Mouse (Mus musculus) adrenal gland, postnatal 14 days (tissue): ENCODE measurements at regions not wholly inside any gene's neighbourhood (a gene's known extent, or its start where the extent isn't known, plus 50 kb on each side); places are given as distances from the start of the nearest gene placed in this dataset.

Experiments used
- DNase-seq: peaks from one replicate; pipeline ENCODE4 v3.0.0; 2021; ENCODE audit warnings: mixed read lengths

DNA sequence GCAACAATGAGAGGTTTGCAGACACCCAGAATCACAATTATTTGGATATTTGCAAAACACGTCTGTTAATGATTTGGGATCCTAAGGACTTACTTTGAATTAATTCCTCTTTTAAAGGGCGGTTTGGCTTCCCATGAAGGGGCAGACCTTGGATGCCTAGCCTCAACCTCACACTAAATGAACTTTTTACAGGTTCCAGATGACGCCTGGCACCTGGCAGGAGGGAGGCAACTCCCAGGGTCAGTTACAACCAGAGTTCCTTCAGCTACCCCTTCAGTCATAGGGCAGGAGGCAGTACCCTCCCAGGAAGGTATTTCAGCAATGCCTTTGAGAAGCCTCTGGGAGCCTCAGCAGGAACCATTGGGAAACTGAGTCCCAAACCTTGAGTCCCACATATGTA lies 57.9 kb upstream of the Stx18 start:
- DNase-seq: no peak

DNA sequence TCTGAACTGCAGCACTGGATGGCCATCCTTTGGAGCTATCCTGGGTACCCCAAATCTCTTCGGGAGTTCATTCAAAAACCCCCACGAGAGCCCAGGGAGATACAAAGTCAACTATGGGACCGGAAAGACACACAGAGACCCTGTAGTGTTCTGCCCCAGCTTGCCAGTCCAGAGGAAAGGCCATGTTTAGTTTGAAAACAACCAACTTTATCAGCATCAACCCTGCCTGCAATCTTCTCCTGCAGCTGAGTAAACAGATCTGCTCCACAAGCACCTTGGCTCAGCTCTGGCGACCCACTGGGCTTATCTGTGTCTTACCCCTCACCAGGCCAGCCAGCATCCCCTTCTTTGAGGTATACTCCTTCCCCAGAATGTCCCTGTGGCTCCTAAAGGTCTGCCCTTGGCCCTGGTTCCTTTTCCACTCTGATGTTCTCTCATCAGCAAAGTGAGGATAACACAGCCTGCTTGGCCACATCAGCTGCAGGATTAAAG lies 61.6 kb upstream of the Stx18 start:
- no peak for DNase-seq

GRCm38 (mm10) chr5:37972980-37973545 lies 65.5 kb upstream of the Stx18 start:
- DNase-seq: no peak

DNA sequence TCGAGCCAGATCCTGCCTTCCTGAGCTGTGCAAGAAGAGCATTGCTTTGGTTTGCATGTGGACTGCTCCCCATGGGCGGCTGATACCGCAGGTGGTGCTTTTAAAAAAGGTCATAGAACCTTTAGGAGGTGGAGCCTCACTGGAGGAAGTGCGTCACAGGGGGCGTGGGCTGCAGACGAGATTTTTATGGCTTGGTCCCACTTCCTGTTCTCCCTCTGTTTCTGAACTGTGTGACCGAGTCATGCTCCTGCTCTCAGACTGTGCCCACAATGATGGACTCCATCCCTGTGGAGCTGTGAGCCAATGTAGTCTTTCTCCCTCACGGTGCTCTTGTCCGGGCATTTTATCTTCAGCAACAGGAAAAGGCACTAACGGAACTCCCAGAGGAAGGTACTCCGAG lies 66.8 kb upstream of the Stx18 start:
- no peak for DNase-seq

DNA sequence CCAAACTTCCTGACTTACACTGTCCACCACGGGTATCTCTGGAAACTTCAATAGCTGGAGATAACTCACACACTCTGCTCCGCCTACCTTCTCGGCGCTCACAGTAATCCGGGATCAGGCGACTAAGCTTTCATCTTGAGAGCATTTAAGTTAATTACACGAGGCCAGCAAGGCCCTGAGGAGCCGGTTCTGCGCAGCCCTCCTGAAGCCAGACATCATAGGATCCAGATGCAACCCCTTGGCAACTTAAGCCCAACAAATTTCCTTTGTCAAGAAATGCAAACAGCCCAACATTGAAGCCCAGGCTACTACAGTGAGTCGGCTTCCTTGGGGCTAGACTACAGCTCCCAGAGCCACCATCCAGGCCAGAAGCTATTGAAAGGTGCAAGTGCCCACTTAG lies 69.9 kb upstream of the Stx18 start:
- no peak for DNase-seq

DNA sequence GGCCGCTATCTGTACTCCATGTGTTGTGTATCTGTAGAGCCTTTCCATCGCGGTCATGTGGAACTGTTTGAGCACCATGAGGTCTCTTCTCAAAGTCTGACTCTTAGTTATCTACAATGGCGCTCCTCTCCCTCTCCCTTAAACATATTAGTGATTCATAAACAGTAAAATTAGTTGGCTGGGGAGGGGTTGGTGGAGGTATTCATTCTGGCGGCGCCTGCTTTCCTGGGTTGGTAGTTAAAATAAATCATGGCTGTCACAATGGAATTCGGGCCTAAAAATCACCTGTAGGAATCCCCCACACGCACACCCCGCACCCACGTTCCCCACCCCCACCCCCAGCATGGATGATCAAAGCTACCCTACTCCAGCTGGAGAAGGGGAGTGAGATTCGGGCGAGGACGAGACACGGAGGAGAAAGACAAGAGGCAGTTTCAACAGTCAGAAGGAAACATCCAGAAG lies 70.6 kb upstream of the Stx18 start:
- DNase-seq: no peak

DNA sequence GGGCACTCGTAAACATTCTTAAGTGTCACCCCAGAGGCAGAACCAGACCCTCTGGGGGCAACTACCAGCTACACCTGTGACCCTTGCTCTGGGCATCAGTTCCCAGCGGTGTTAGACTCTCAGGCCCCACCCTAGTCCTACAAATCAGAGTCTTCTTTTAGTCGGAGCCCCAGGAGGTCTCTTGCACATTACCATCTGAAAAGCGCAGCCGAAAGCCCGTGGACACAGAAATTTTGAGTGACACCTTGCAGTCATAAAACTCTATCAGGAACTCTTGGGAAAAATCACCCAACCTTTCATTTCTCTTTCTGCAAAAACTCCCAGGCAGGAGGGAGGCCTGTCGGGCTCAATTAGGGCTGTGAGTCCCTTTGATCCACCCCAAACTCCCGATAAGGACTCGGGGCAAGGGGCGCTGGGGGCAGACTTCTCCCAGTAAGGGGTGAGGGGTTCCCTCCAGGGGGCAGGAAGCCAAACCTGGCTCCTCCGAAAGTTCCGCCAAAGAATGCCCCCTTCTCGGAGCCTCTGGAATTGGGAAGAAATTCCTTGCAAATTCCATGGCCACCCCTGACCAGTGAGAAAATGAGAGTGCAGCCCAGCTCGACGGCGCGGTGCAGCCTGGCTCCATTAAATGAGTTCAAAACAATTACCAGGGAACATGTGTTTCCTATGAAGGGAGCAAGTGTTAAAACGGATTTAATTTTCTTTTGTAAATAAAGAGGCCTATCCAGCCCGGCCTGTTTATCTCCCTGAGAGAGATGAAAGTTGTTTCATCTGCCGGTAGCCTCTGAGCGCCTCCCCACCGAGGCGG lies 71.2 kb upstream of the Stx18 start:
- DNase-seq: no peak

GRCm38 (mm10) chr5:37963688-37964087 lies 74.9 kb upstream of the Stx18 start:
- no peak for DNase-seq

- DNase-seq: no peak
These were observed 76.0 kb upstream of the Stx18 start for GRCm38 (mm10) chr5:37962513-37962912.

- peak; percentile 18 for DNase-seq
These were observed 78.3 kb upstream of the Stx18 start for GRCm38 (mm10) chr5:37960216-37960615.

- no peak for DNase-seq
These were observed 86.4 kb upstream of the Stx18 start for GRCm38 (mm10) chr5:37952096-37952495.

GRCm38 (mm10) chr5:37932760-37933122 lies 105.8 kb upstream of the Stx18 start:
- peak; percentile 49 for DNase-seq

DNA sequence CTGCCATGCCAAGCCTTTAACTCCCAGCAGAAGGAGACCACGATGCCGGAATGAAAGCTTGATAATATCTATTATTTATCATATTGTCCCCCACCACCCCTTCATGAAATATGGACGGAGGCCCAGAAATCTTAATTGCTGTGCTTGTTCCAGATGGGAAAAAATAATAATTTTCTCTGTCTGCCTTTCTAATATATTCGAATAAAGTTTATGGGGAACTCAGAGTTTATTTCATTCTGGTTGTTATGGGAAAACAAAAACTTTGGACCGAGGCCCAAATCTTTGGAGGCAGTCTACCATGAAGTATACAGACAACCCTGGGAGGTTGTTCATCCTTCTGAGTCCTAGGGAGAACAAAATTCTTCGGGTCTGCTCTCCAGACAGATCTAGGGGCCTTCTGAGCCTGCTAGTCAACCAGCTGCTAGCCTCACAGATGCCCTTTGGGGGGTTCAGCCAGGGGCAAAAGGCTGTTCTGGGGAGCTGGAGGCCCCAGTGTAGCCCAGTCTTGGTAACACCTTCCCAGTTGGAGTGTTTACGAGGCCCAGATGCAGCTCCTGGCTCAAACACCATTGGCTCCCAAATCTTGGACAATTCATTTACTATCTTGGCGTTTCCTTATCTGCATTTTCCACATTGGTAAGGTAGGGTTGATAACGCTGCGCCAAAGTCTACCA lies 106.3 kb upstream of the Stx18 start:
- DNase-seq: no peak

DNA sequence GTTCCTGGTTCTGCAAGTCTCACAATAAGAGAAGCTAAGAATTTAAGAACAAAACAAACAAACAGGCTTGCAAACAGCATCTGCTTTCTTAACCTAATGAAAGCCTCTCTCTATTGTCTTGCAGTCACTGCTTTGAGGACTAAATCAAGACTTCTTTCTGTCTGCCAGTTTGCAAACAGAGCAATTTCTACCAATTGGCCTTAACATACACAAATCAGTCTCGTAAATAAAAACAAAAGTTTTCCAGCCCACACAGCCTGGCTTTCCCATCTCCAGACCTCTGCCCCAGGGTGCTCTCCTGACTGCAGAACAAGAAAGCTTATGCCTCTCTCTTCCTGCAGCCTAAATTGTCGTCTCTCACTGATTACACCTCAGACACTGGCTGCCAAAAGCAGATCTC lies 96.1 kb upstream of the Msx1 start:
- DNase-seq: no peak

DNA sequence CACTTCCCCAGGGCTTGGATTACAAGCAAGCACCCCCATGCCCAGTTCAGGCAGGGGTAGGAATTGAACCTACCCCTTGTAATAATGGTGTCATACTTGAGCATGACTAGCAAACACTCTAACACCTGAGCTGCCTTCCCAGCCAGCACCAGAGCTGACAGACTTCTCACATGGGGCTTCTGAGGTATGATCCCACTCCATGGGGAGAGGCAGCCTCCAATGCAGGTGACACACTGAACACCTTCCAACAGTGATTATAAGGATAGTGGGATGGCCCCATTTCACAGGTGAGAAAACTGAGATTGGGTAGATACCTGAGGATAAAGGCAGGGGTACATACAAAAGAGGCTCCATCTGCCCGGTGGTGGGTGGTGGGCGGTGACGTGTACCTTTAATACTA lies 94.7 kb upstream of the Msx1 start:
- DNase-seq: no peak

DNA sequence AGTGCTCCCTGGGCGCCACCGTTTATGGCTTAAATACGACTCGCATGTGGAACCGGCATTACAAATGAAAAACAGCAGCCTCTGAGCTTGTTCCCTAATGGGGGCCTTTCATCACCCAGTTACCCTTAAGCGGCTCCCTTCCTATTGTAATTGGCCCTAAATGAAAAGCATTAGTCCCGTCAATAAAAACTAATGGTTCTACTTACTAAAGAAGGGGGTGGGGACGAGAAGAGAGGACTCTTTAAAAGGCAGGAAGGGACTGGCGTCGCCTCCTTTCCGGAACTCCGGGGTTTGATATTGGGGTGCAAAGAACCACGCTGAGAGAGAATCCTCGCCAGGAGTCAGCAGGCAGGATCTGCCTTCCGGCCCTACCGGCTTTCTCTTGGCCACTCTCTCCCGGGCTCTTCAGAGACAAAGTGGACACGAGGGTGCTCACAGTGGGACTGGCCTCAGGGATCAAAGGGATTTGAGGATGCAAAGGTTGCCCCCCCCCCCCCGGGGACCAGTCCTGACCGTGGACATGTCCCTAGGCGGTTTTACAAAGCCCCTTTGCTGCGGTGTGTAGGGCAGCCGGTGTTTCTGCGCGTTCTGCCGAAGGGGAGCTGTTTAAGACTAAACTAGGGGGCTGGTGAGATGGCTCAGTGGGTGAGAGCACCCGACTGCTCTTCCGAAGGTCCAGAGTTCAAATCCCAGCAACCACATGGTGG lies 93.8 kb upstream of the Msx1 start:
- no peak for DNase-seq

DNA sequence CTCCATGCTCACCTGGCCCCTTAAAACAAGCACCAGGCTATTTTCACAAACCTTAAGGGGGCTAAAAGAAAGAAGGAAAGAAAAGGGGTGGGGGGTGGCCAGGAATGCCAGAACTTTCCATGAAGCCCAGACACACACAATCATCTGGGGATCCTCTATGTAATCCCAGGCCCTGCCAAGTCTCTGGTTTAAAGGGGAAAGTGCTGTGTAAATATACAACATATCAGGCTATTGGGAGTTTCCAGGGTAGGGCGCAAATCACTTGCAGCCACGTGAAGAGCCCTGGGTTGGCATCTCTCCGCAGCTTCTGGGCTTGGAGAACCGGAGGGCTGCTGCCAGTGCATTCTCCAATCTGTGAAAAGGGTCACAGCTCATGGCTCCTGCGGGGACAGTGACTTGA lies 92.8 kb upstream of the Msx1 start:
- no peak for DNase-seq

DNA sequence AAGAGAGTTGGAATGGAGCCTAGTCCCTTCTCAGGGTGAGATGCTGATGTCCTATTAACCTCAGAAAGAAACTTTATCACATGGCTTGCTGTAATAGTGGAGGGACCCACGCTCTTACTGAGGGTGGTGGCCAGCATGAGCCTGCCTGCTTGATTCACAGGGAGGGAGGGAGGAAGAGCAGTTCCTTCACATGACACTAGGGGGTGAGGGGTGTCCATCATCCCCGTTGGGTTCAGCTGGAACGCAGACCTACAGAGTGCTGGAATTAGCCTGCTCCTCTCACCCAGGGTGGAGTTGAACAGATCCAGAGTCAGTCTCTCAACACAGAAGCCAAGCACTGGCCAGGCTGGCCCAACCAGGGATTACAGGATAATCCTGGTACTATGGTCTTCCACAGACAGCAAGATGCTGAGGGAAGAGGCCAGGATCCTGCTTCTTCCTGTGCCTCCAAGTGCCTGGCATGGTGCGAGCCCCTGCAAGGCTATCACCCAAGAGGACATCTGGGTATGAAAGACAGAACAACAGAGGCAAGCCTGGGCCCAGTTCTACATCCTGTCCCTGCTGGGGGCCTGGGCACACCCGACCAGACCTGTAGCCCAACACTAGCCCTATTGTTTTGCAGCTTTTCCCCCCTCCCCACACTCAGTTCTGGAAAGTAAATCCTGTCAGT lies 80.4 kb upstream of the Msx1 start:
- DNase-seq: no peak

- DNase-seq: no peak
These were observed 79.5 kb upstream of the Msx1 start for GRCm38 (mm10) chr5:37903861-37904260.

DNA sequence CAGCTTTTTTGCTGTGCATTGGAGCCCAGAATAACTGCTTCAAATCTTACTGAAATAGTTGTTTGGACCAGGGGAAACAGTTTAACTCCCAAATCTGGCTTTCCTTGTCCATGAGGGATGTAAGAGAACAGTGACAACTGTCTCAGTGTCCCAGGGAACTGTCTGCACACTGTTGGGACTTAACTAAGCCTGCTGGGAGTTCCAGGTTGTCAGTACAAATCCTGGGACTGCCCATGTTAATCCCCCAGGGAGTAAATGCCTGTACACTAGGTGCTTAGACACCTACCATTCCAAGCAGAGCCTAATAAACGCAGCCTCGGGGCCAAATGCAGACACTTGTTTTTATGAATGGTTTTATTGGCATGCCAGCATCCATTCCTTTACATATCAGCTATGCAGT lies 78.4 kb upstream of the Msx1 start:
- no peak for DNase-seq

GRCm38 (mm10) chr5:37901861-37902291 lies 77.5 kb upstream of the Msx1 start:
- DNase-seq: no peak

- no peak for DNase-seq
These were observed 73.7 kb upstream of the Msx1 start for GRCm38 (mm10) chr5:37898041-37898615.
